Mouse (Mus musculus) olfactory bulb, adult 2 months (tissue): Measurements from ENCODE around the gene Fam110c. TPM values are rescaled to one million over a fixed set of nuclear protein-coding genes. Genes with fewer than 3 reads are reported as not detected.
"Not testable (repeated sequence)": the region's sequence is repeated elsewhere in the genome, so short reads cannot be mapped to it uniquely, and the experiment has no call there.

Experiments used
- H3K27ac ChIP-seq: fragments of 200-500 bp; 2 replicates; pipeline ENCODE4 v1.5.1; 2012; ENCODE audit warnings: low read depth, low read length; ENCODE audit not compliant: insufficient read depth
- H3K4me1 ChIP-seq: fragments of 200-500 bp; 2 replicates; pipeline ENCODE4 v1.6.1; 2012; ENCODE audit warnings: low read length; ENCODE audit not compliant: control insufficient read depth, insufficient read depth
- H3K4me3 ChIP-seq: fragments of 200-500 bp; 2 replicates; pipeline ENCODE4 v1.5.1; 2012; ENCODE audit warnings: mild to moderate bottlenecking, low read depth, low read length, moderate library complexity; ENCODE audit not compliant: insufficient read depth
- CTCF ChIP-seq: fragments of 200-500 bp; IDR thresholded peaks from 2 replicates; pipeline ENCODE4 v1.5.1; 2012; ENCODE audit warnings: low read depth, mild to moderate bottlenecking, low read length, moderate library complexity; ENCODE audit not compliant: insufficient read depth
- POLR2A ChIP-seq: fragments of 200-500 bp; IDR thresholded peaks from 2 replicates; pipeline ENCODE4 v1.6.1; 2012; ENCODE audit warnings: mild to moderate bottlenecking, low read depth, low read length, moderate library complexity; ENCODE audit not compliant: insufficient read depth
- WGBS: fragments of 180-500 bp; shearing (Covaris S2); methylation state at CpG from one replicate; pipeline ENCODE4 v1.1.7; 2018; 5-methylcytosine and 5-hydroxymethylcytosine counted together
- polyA plus RNA-seq: library from polyadenylated mRNA; stranded (reverse); fragments of >200 nt; gene quantifications from 2 replicates; pipeline ENCODE4 v1.2.4, GENCODE M21; 2012; ENCODE audit warnings: low replicate concordance; ENCODE audit not compliant: missing spikeins, insufficient read depth, insufficient read length

Fam110c gene
- not detected in 2 replicates for polyA plus RNA-seq

GRCm38 (mm10) chr12:31073412-31074354 is at the start of gene Fam110c:
TSS of gene Fam110c (plus strand) at chr12:31073861.
- H3K27ac ChIP-seq, result no peak within 1 kb of the TSS
- H3K4me3 ChIP-seq, result peak within 1 kb of the TSS; percentile 32
- 4% methylated on average over 50 of the region's 50 CpGs for WGBS

GRCm38 (mm10) chr12:31026423-31026822 is 47.2 kb upstream of the Fam110c start:
- 69% methylated on average over 7 of the region's 7 CpGs for WGBS
- Histone ChIP-seq H3K27ac (no peak overlapping the region), H3K4me3 (no peak overlapping the region), H3K4me1 (no peaks in the 10 kb centered on the region)
- TF ChIP-seq CTCF, result no peak
- no peak for TF ChIP-seq POLR2A

More at GRCm38 (mm10) chr12:31073412-31074354, at the start of gene Fam110c:
- H3K4me1 ChIP-seq, result peaks cover 14% of the 10 kb centered on the region; the same call in 1 of the 2 replicates
- no peak for TF ChIP-seq POLR2A

- WGBS, result 90% methylated on average over 4 of the region's 4 CpGs
- Histone ChIP-seq H3K4me3 (no peak overlapping the region), H3K27ac (no peak overlapping the region), H3K4me1 (no peaks in the 10 kb centered on the region)
- no peak for TF ChIP-seq CTCF
- TF ChIP-seq POLR2A, result no peak
Measured at GRCm38 (mm10) chr12:31052066-31052465, 21.6 kb upstream of the Fam110c start.

- H3K4me3 ChIP-seq, result no peak overlapping the region
- H3K27ac ChIP-seq, result no peak overlapping the region
- WGBS, result 66% methylated on average over 6 of the region's 6 CpGs
- TF ChIP-seq POLR2A (no peak), CTCF (no peak)
- no peaks in the 10 kb centered on the region for H3K4me1 ChIP-seq
Measured at GRCm38 (mm10) chr12:31056291-31056864, 17.3 kb upstream of the Fam110c start.

- WGBS, result 45% methylated on average over 8 of the region's 8 CpGs
- Histone ChIP-seq H3K27ac (no peak overlapping the region), H3K4me1 (no peaks in the 10 kb centered on the region), H3K4me3 (no peak overlapping the region)
- TF ChIP-seq CTCF, result no peak
- no peak for TF ChIP-seq POLR2A
Measured at GRCm38 (mm10) chr12:31059393-31059853, 14.2 kb upstream of the Fam110c start.

GRCm38 (mm10) chr12:31060245-31060644 is 13.4 kb upstream of the Fam110c start:
- TF ChIP-seq POLR2A, result no peak
- Histone ChIP-seq H3K27ac (no peak overlapping the region), H3K4me1 (no peaks in the 10 kb centered on the region), H3K4me3 (no peak overlapping the region)
- WGBS, result 36% methylated on average over 8 of the region's 8 CpGs

- WGBS, result 64% methylated on average over 5 of the region's 5 CpGs
- H3K27ac ChIP-seq, result no peak overlapping the region
- TF ChIP-seq CTCF (no peak), POLR2A (no peak)
- peaks cover 14% of the 10 kb centered on the region; the same call in 1 of the 2 replicates for H3K4me1 ChIP-seq
- H3K4me3 ChIP-seq, result no peak overlapping the region
Measured at GRCm38 (mm10) chr12:31071222-31071621, 2.4 kb upstream of the Fam110c start.

GRCm38 (mm10) chr12:31074355-31074786 is 710 bp downstream of the Fam110c start:
- H3K27ac ChIP-seq, result not testable (repeated sequence)
- WGBS, result under 1% methylated on average over 18 of the region's 18 CpGs

GRCm38 (mm10) chr12:31074839-31075538 is 1.3 kb downstream of the Fam110c start:
- Histone ChIP-seq H3K27ac (no peak overlapping the region), H3K4me3 (peak overlapping the region; percentile 32), H3K4me1 (peaks cover 14% of the 10 kb centered on the region; the same call in 1 of the 2 replicates)
- TF ChIP-seq POLR2A, result no peak
- TF ChIP-seq CTCF, result no peak
- WGBS, result 5% methylated on average over 24 of the region's 24 CpGs

More at GRCm38 (mm10) chr12:31074355-31074786, 710 bp downstream of the Fam110c start:
- peak overlapping the region; percentile 32; the same call in 1 of the 2 replicates for H3K4me3 ChIP-seq
- H3K4me1 ChIP-seq, result peaks cover 14% of the 10 kb centered on the region; the same call in 1 of the 2 replicates
